Mouse (Mus musculus) C2C12 (cell line): ENCODE data around the gene Hsh2d. TPM values are rescaled to one million over a fixed set of nuclear protein-coding genes. Genes with fewer than 3 reads are reported as not detected.

ENCODE experiments used
- H3K27me3 ChIP-seq: one replicate; pipeline ENCODE4 v1.6.1; 2011; ENCODE audit not compliant: control insufficient read depth, insufficient read depth, insufficient read length
- H3K36me3 ChIP-seq: one replicate; pipeline ENCODE4 v1.6.1; 2011; ENCODE audit not compliant: control insufficient read depth, insufficient read depth
- H3K4me3 ChIP-seq: one replicate; pipeline ENCODE4 v1.5.1; 2011; ENCODE audit warnings: mild to moderate bottlenecking, control low read depth; ENCODE audit not compliant: poor library complexity, insufficient read depth, severe bottlenecking
- H3K79me2 ChIP-seq: one replicate; pipeline ENCODE4 v1.6.1; 2011; ENCODE audit not compliant: control insufficient read depth, insufficient read depth
- H3K79me3 ChIP-seq: one replicate; pipeline ENCODE4 v1.6.1; 2011; ENCODE audit warnings: low read depth, control low read depth
- H3ac ChIP-seq: one replicate; pipeline ENCODE3; 2011; ENCODE audit warnings: low read depth; ENCODE audit not compliant: control insufficient read depth, insufficient read length
- CEBPB ChIP-seq: IDR thresholded peaks from one replicate; pipeline ENCODE4 v1.6.1; 2011; ENCODE audit warnings: low read depth, mild to moderate bottlenecking, control low read depth, moderate library complexity
- CTCF ChIP-seq: IDR thresholded peaks from one replicate; pipeline ENCODE4 v1.5.1; 2011; ENCODE audit not compliant: control insufficient read depth, insufficient read depth, insufficient read length
- FOSL1 ChIP-seq: IDR thresholded peaks from one replicate; pipeline ENCODE4 v1.8.0; 2011; ENCODE audit warnings: mild to moderate bottlenecking, low read length; ENCODE audit not compliant: poor library complexity, insufficient read depth, severe bottlenecking
- MAX ChIP-seq: IDR thresholded peaks from one replicate; pipeline ENCODE4 v1.6.1; 2011; ENCODE audit warnings: mild to moderate bottlenecking, control low read depth
- MYOD1 ChIP-seq: IDR thresholded peaks from one replicate; pipeline ENCODE4 v1.6.1; 2011; ENCODE audit warnings: low read depth; ENCODE audit not compliant: control insufficient read depth, insufficient read length
- MYOG ChIP-seq: IDR thresholded peaks from one replicate; pipeline ENCODE4 v1.6.1; 2011; ENCODE audit not compliant: control insufficient read depth, insufficient read length; ENCODE audit errors: extremely low read depth
- USF1 ChIP-seq: IDR thresholded peaks from one replicate; pipeline ENCODE4 v1.6.1; 2011; ENCODE audit warnings: low read depth, mild to moderate bottlenecking, control low read depth, moderate library complexity
- long read RNA-seq, 2 experiments: library from polyadenylated mRNA; unstranded; transcript quantifications; one replicate each; pipeline ENCODE4 v2.0.0; 2019 to 2020
- polyA plus RNA-seq: library from polyadenylated mRNA; unstranded; fragments of >200 nt; fragmentation: generic; extraction: Trizol; gene quantifications from one replicate; pipeline ENCODE4 v1.2.1, GENCODE M21; 2012; ENCODE audit warnings: missing spikeins

Gene Hsh2d
- 0.04 TPM for polyA plus RNA-seq
- long read RNA-seq, experiment 1 = 0 reads
- long read RNA-seq, experiment 2 = 0 reads

- H3K36me3 ChIP-seq = no peaks in the 10 kb centered on the region
- no peaks in the 10 kb centered on the region for H3K79me3 ChIP-seq
- H3K27me3 ChIP-seq = no peaks in the 10 kb centered on the region
- H3K79me2 ChIP-seq = no peaks in the 10 kb centered on the region
- no peak for TF ChIP-seq CEBPB
- TF ChIP-seq MYOG = no peak
- TF ChIP-seq USF1 = no peak
- no peak for TF ChIP-seq CTCF
- TF ChIP-seq MAX = no peak
- TF ChIP-seq FOSL1 = no peak
- TF ChIP-seq MYOD1 = no peak
- no peak within 1 kb of the TSS for H3ac ChIP-seq
- no peak within 1 kb of the TSS for H3K4me3 ChIP-seq
Measured at GRCm38 (mm10) chr8:72189417-72190214, at the start of gene Hsh2d. Gene Hsh2d (plus strand): TSS chr8:72189638.

- H3K4me3 ChIP-seq = no peak overlapping the region
- H3ac ChIP-seq = no peak overlapping the region
- H3K79me3 ChIP-seq = peaks cover 34% of the 10 kb centered on the region
- TF ChIP-seq MYOD1 (no peak), FOSL1 (no peak), USF1 (no peak)
- H3K27me3 ChIP-seq = no peaks in the 10 kb centered on the region
- H3K79me2 ChIP-seq = peaks cover 93% of the 10 kb centered on the region
- H3K36me3 ChIP-seq = peaks cover 98% of the 10 kb centered on the region
Measured at GRCm38 (mm10) chr8:72143256-72143824, 46.1 kb upstream of the Hsh2d start.

GRCm38 (mm10) chr8:72144345-72144975 lies 45.0 kb upstream of the Hsh2d start:
- H3K36me3 ChIP-seq = peaks cover 94% of the 10 kb centered on the region
- H3K79me3 ChIP-seq = peaks cover 24% of the 10 kb centered on the region
- no peak overlapping the region for H3K4me3 ChIP-seq
- no peak overlapping the region for H3ac ChIP-seq
- H3K27me3 ChIP-seq = no peaks in the 10 kb centered on the region
- peaks cover 81% of the 10 kb centered on the region for H3K79me2 ChIP-seq
- TF ChIP-seq FOSL1 = no peak
- TF ChIP-seq CEBPB = no peak
- no peak for TF ChIP-seq USF1
- TF ChIP-seq MYOG = no peak
- TF ChIP-seq CTCF = no peak
- no peak for TF ChIP-seq MAX
- TF ChIP-seq MYOD1 = no peak

- H3ac ChIP-seq = no peak overlapping the region
- H3K27me3 ChIP-seq = no peaks in the 10 kb centered on the region
- no peak for TF ChIP-seq USF1
- TF ChIP-seq CEBPB = no peak
- TF ChIP-seq MYOG = no peak
- no peak for TF ChIP-seq CTCF
- TF ChIP-seq MYOD1 = no peak
- no peak for TF ChIP-seq MAX
- TF ChIP-seq FOSL1 = no peak
- peaks cover 19% of the 10 kb centered on the region for H3K79me3 ChIP-seq
- peaks cover 95% of the 10 kb centered on the region for H3K36me3 ChIP-seq
- H3K4me3 ChIP-seq = no peak overlapping the region
- peaks cover 71% of the 10 kb centered on the region for H3K79me2 ChIP-seq
Measured at GRCm38 (mm10) chr8:72145511-72145910, 43.9 kb upstream of the Hsh2d start.

- Histone ChIP-seq H3K36me3 (peaks cover 95% of the 10 kb centered on the region), H3K4me3 (no peak overlapping the region), H3ac (no peak overlapping the region), H3K79me2 (peaks cover 65% of the 10 kb centered on the region), H3K79me3 (peaks cover 15% of the 10 kb centered on the region), H3K27me3 (no peaks in the 10 kb centered on the region)
- no peak for TF ChIP-seq CTCF
- peak; percentile 65 for TF ChIP-seq CEBPB
- TF ChIP-seq USF1 = no peak
- no peak for TF ChIP-seq MYOG
Measured at GRCm38 (mm10) chr8:72146056-72146455, 43.4 kb upstream of the Hsh2d start.
